In the genomic region with DNA sequence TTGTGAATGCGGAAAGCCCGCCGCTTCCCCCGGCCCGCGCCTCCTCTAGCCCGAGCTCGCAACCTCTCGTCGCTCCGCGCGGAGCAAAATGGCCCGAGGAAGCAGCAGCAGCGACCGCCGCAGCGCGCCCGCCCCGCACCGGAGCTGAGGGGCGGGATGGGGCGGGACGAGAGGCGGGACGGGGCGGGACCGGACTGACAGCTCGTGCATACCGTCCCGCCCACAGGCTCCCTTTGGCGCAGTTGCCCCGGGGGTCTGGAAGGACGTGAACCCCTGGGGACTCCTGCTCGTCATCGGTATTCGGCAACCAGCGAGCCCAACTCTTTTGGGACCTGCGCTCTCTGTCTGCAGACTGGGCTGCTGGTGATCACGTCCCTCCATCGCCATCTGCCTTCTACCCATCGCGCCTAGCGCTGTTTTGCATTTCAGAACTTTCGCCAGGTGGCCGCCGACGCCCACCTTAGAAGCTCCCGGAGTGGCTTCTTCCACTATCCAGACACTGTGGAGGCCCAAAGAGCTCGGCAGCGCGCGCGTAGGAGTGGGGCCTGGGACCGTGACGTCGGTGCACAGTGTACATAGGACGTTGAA, we compare ENCODE assay signal across 8 mouse cellular contexts. TPM values are rescaled to one million over a fixed set of nuclear protein-coding genes. Genes with fewer than 3 reads are reported as not detected.
DNase-seq lines count a peak whose midpoint lies in the region; ATAC-seq and TF ChIP-seq lines count a peak whose summit lies in the region.

Fnbp1 (minus strand) TSS at position 142 of the 588 bp plus-strand sequence.

- WGBS in hindbrain, postnatal 0 days = under 1% methylated on average over 59 of the region's 59 CpGs

- peaks cover 2% of the 10 kb centered on the region; the same call in 1 of the 2 replicates for H3K4me1 ChIP-seq in cortical plate, adult 2 months (ENCODE audit: control insufficient read depth, insufficient read depth, low read length)
- H3K4me1 ChIP-seq in hindbrain, postnatal 0 days (ENCODE audit: insufficient read depth, low read length) = peaks cover 9% of the 10 kb centered on the region
- peaks cover 87% of the 10 kb centered on the region for H3K4me1 ChIP-seq in megakaryocyte, embryonic 14.5 days

- H3K27me3 ChIP-seq in hindbrain, postnatal 0 days (ENCODE audit: insufficient read depth, low read length) = no peaks in the 10 kb centered on the region
- no peaks in the 10 kb centered on the region for H3K27me3 ChIP-seq in megakaryocyte, embryonic 14.5 days (replicated peaks)

- ATAC-seq in hindbrain, postnatal 0 days = peak; percentile 94

- peak within 1 kb of the TSS; percentile 70 for H3K4me2 ChIP-seq in hindbrain, postnatal 0 days (ENCODE audit: low read depth, low read length)

- TF ChIP-seq CTCF in cortical plate, adult 2 months (IDR thresholded peaks at IDR 0.05; ENCODE audit: extremely low read depth, insufficient read depth, low read length) = no peak
- TF ChIP-seq CTCF in hindbrain, postnatal 0 days (IDR thresholded peaks at IDR 0.05; ENCODE audit: low read depth) = peak; percentile 51

- H3K9me3 ChIP-seq in hindbrain, postnatal 0 days (ENCODE audit: low read length) = no peaks in the 10 kb centered on the region
- H3K9me3 ChIP-seq in megakaryocyte, embryonic 14.5 days = no peaks in the 10 kb centered on the region

- H3K36me3 ChIP-seq in hindbrain, postnatal 0 days (ENCODE audit: insufficient read depth, low read length) = no peaks in the 10 kb centered on the region
- peaks cover 30% of the 10 kb centered on the region for H3K36me3 ChIP-seq in megakaryocyte, embryonic 14.5 days (replicated peaks; ENCODE audit: low read length)

- peak; percentile 81 for TF ChIP-seq POLR2A in cortical plate, adult 2 months (IDR thresholded peaks at IDR 0.05; ENCODE audit: extremely low read depth, insufficient read depth, low read length)

- DNase-seq in adipocyte (ENCODE audit: low spot score) = peak; percentile 79
- DNase-seq in gastrocnemius, adult 8-10 months (ENCODE audit: low spot score in 2 of 2) = peak; percentile 75 to 80
- peak; percentile 92 for DNase-seq in hindbrain, postnatal 0 days (ENCODE audit: low spot score)
- DNase-seq in left cerebral cortex, adult 9 months (ENCODE audit: low spot score in 2 of 2) = peak; percentile 67 to 91
- peak; percentile 82 to 87 for DNase-seq in right cerebral cortex, adult 2 months (ENCODE audit: low spot score in 2 of 2)
- DNase-seq in urinary bladder, postnatal 14 days (ENCODE audit: low spot score) = peak; percentile 85

- peak within 1 kb of the TSS; percentile 96 for H3K9ac ChIP-seq in hindbrain, postnatal 0 days (replicated peaks; ENCODE audit: low read length)

- H3K27ac ChIP-seq in cortical plate, adult 2 months (ENCODE audit: insufficient read depth, low read length) = peak within 1 kb of the TSS; percentile 95
- H3K27ac ChIP-seq in hindbrain, postnatal 0 days = peak within 1 kb of the TSS; percentile 93

- H3K4me3 ChIP-seq in cortical plate, adult 2 months (ENCODE audit: insufficient read depth, low read length) = peak within 1 kb of the TSS; percentile 97
- peak within 1 kb of the TSS; percentile 96 for H3K4me3 ChIP-seq in hindbrain, postnatal 0 days (ENCODE audit: low read length)
- H3K4me3 ChIP-seq in megakaryocyte, embryonic 14.5 days (replicated peaks) = peak within 1 kb of the TSS; percentile 98

RNA-seq across cellular contexts. Expression of gene Fnbp1, which starts in this region (rescaled TPM):
- 125 and 126 TPM in 2 replicates for polyA plus RNA-seq in cortical plate, adult 2 months (2012; rRNA removed)
- total RNA-seq in gastrocnemius, adult 8-10 months (2022) = 1 to 10 TPM; 4.1 to 10.0 (median 7.6) TPM
- 20.1 and 24.1 TPM in 2 replicates for total RNA-seq in hindbrain, postnatal 0 days (2014; rRNA removed)
- polyA plus RNA-seq in hindbrain, postnatal 0 days (2015; fragmentation: Nextera tagmentation; extraction: Ambion mirVana) = 31.0 and 32.1 TPM in 2 replicates
- 44.7 and 52.5 TPM in 2 replicates for polyA plus RNA-seq in megakaryocyte, embryonic 14.5 days (2012; ENCODE audit: insufficient read depth, low replicate concordance)

Comparison
In these comparisons a context has a peak if more than half of its experiments do, and no peak if none do; other contexts are left out.
1. Peak in every context shown above with its lines: DNase-seq, ATAC-seq, H3K4me3 ChIP-seq and H3K27ac ChIP-seq.